Mouse (Mus musculus): ENCODE data around the gene Pole4. TPM values are rescaled to one million over a fixed set of nuclear protein-coding genes. Genes with fewer than 3 reads are reported as not detected.

Pole4 gene
- 91.8 and 95.3 TPM in 2 replicates for polyA plus RNA-seq (2016; fragmentation: Nextera tagmentation; extraction: Ambion mirVana)

- H3K4me1 ChIP-seq = peaks cover 6% of the 10 kb centered on the region
- DNase-seq (ENCODE audit: low spot score) = no peak
- WGBS = 81% methylated on average over 5 of the region's 5 CpGs
- no peak within 1 kb of the TSS for H3K27ac ChIP-seq (replicated peaks)
- H3K9me3 ChIP-seq = no peaks in the 10 kb centered on the region
- no peaks in the 10 kb centered on the region for H3K27me3 ChIP-seq (replicated peaks; ENCODE audit: low read depth, poor library complexity, severe bottlenecking)
- H3K36me3 ChIP-seq (replicated peaks) = no peaks in the 10 kb centered on the region
- no peak within 1 kb of the TSS for H3K4me3 ChIP-seq
Observed at GRCm38 (mm10) chr6:82705221-82705620, at the start of gene Pole4. Gene Pole4, minus strand, starts transcription at chr6:82705365.

GRCm38 (mm10) chr6:82754769-82755168 is 49.6 kb upstream of the Pole4 start:
- no peak for DNase-seq (ENCODE audit: low spot score)
- Histone ChIP-seq H3K27ac (replicated peaks) (no peak overlapping the region), H3K4me3 (no peak overlapping the region), H3K4me1 (no peaks in the 10 kb centered on the region), H3K9me3 (no peaks in the 10 kb centered on the region), H3K36me3 (replicated peaks) (peaks cover 84% of the 10 kb centered on the region), H3K27me3 (replicated peaks; ENCODE audit: low read depth, poor library complexity, severe bottlenecking) (no peaks in the 10 kb centered on the region)
- 94% methylated on average over 6 of the region's 6 CpGs for WGBS

GRCm38 (mm10) chr6:82753638-82754361 is 48.6 kb upstream of the Pole4 start:
- Histone ChIP-seq H3K4me1 (no peaks in the 10 kb centered on the region), H3K4me3 (no peak overlapping the region), H3K9me3 (no peaks in the 10 kb centered on the region), H3K27me3 (replicated peaks; ENCODE audit: low read depth, poor library complexity, severe bottlenecking) (no peaks in the 10 kb centered on the region), H3K27ac (replicated peaks) (no peak overlapping the region), H3K36me3 (replicated peaks) (peaks cover 82% of the 10 kb centered on the region)
- 88% methylated on average over 14 of the region's 14 CpGs for WGBS
- DNase-seq (ENCODE audit: low spot score) = no peak

GRCm38 (mm10) chr6:82753061-82753460 is 47.9 kb upstream of the Pole4 start:
- 82% methylated on average over 11 of the region's 11 CpGs for WGBS
- Histone ChIP-seq H3K9me3 (no peaks in the 10 kb centered on the region), H3K27ac (replicated peaks) (no peak overlapping the region), H3K36me3 (replicated peaks) (peaks cover 82% of the 10 kb centered on the region), H3K4me3 (no peak overlapping the region), H3K4me1 (no peaks in the 10 kb centered on the region), H3K27me3 (replicated peaks; ENCODE audit: low read depth, poor library complexity, severe bottlenecking) (no peaks in the 10 kb centered on the region)
- no peak for DNase-seq (ENCODE audit: low spot score)

- no peak overlapping the region for H3K4me3 ChIP-seq
- H3K27me3 ChIP-seq (replicated peaks; ENCODE audit: low read depth, poor library complexity, severe bottlenecking) = no peaks in the 10 kb centered on the region
- H3K36me3 ChIP-seq (replicated peaks) = peaks cover 78% of the 10 kb centered on the region
- no peaks in the 10 kb centered on the region for H3K4me1 ChIP-seq
- H3K27ac ChIP-seq (replicated peaks) = no peak overlapping the region
- no peak for DNase-seq (ENCODE audit: low spot score)
- 96% methylated on average over 7 of the region's 7 CpGs for WGBS
- no peaks in the 10 kb centered on the region for H3K9me3 ChIP-seq
Observed at GRCm38 (mm10) chr6:82751791-82752190, 46.6 kb upstream of the Pole4 start.

GRCm38 (mm10) chr6:82751031-82751430 is 45.9 kb upstream of the Pole4 start:
- Histone ChIP-seq H3K4me1 (no peaks in the 10 kb centered on the region), H3K4me3 (no peak overlapping the region), H3K27ac (replicated peaks) (no peak overlapping the region), H3K9me3 (no peaks in the 10 kb centered on the region), H3K36me3 (replicated peaks) (peaks cover 80% of the 10 kb centered on the region), H3K27me3 (replicated peaks; ENCODE audit: low read depth, poor library complexity, severe bottlenecking) (no peaks in the 10 kb centered on the region)
- WGBS = 91% methylated on average over 11 of the region's 11 CpGs
- DNase-seq (ENCODE audit: low spot score) = no peak

- no peaks in the 10 kb centered on the region for H3K4me1 ChIP-seq
- H3K4me3 ChIP-seq = no peak overlapping the region
- no peaks in the 10 kb centered on the region for H3K27me3 ChIP-seq (replicated peaks; ENCODE audit: low read depth, poor library complexity, severe bottlenecking)
- no peak overlapping the region for H3K27ac ChIP-seq (replicated peaks)
- WGBS = 57% methylated on average over 2 of the region's 2 CpGs
- no peaks in the 10 kb centered on the region for H3K9me3 ChIP-seq
- H3K36me3 ChIP-seq (replicated peaks) = peaks cover 75% of the 10 kb centered on the region
- no peak for DNase-seq (ENCODE audit: low spot score)
Observed at GRCm38 (mm10) chr6:82750063-82750462, 44.9 kb upstream of the Pole4 start.

GRCm38 (mm10) chr6:82748106-82748672 is 43.0 kb upstream of the Pole4 start:
- Histone ChIP-seq H3K4me3 (no peak overlapping the region), H3K9me3 (no peaks in the 10 kb centered on the region), H3K27ac (replicated peaks) (no peak overlapping the region), H3K4me1 (no peaks in the 10 kb centered on the region), H3K27me3 (replicated peaks; ENCODE audit: low read depth, poor library complexity, severe bottlenecking) (no peaks in the 10 kb centered on the region), H3K36me3 (replicated peaks) (peaks cover 80% of the 10 kb centered on the region)
- no peak for DNase-seq (ENCODE audit: low spot score)
- 93% methylated on average over 9 of the region's 9 CpGs for WGBS

- Histone ChIP-seq H3K4me1 (no peaks in the 10 kb centered on the region), H3K36me3 (replicated peaks) (peaks cover 88% of the 10 kb centered on the region), H3K27ac (replicated peaks) (no peak overlapping the region), H3K4me3 (no peak overlapping the region), H3K9me3 (no peaks in the 10 kb centered on the region), H3K27me3 (replicated peaks; ENCODE audit: low read depth, poor library complexity, severe bottlenecking) (no peaks in the 10 kb centered on the region)
- no peak for DNase-seq (ENCODE audit: low spot score)
- 83% methylated on average over 5 of the region's 5 CpGs for WGBS
Observed at GRCm38 (mm10) chr6:82747085-82747484, 41.9 kb upstream of the Pole4 start.

GRCm38 (mm10) chr6:82744553-82744952 is 39.4 kb upstream of the Pole4 start:
- H3K9me3 ChIP-seq = no peaks in the 10 kb centered on the region
- no peaks in the 10 kb centered on the region for H3K27me3 ChIP-seq (replicated peaks; ENCODE audit: low read depth, poor library complexity, severe bottlenecking)
- no peak overlapping the region for H3K27ac ChIP-seq (replicated peaks)
- no peaks in the 10 kb centered on the region for H3K4me1 ChIP-seq
- WGBS = 92% methylated on average over 9 of the region's 9 CpGs
- DNase-seq (ENCODE audit: low spot score) = no peak
- no peak overlapping the region for H3K4me3 ChIP-seq
- peaks cover 77% of the 10 kb centered on the region for H3K36me3 ChIP-seq (replicated peaks)

GRCm38 (mm10) chr6:82741518-82741880 is 36.3 kb upstream of the Pole4 start:
- no peaks in the 10 kb centered on the region for H3K4me1 ChIP-seq
- DNase-seq (ENCODE audit: low spot score) = no peak
- H3K36me3 ChIP-seq (replicated peaks) = peaks cover 83% of the 10 kb centered on the region
- WGBS = 83% methylated on average over 5 of the region's 5 CpGs
- H3K27me3 ChIP-seq (replicated peaks; ENCODE audit: low read depth, poor library complexity, severe bottlenecking) = no peaks in the 10 kb centered on the region
- H3K27ac ChIP-seq (replicated peaks) = no peak overlapping the region
- H3K4me3 ChIP-seq = no peak overlapping the region
- H3K9me3 ChIP-seq = no peaks in the 10 kb centered on the region

- H3K9me3 ChIP-seq = no peaks in the 10 kb centered on the region
- DNase-seq (ENCODE audit: low spot score) = no peak
- H3K36me3 ChIP-seq (replicated peaks) = peaks cover 83% of the 10 kb centered on the region
- H3K27ac ChIP-seq (replicated peaks) = no peak overlapping the region
- H3K4me3 ChIP-seq = no peak overlapping the region
- no peaks in the 10 kb centered on the region for H3K27me3 ChIP-seq (replicated peaks; ENCODE audit: low read depth, poor library complexity, severe bottlenecking)
- WGBS = 87% methylated on average over 8 of the region's 8 CpGs
- H3K4me1 ChIP-seq = no peaks in the 10 kb centered on the region
Observed at GRCm38 (mm10) chr6:82740868-82741517, 35.8 kb upstream of the Pole4 start.

- no peaks in the 10 kb centered on the region for H3K27me3 ChIP-seq (replicated peaks; ENCODE audit: low read depth, poor library complexity, severe bottlenecking)
- no peaks in the 10 kb centered on the region for H3K4me1 ChIP-seq
- 40% methylated on average over 6 of the region's 6 CpGs for WGBS
- peak; percentile 41 for DNase-seq (ENCODE audit: low spot score)
- peaks cover 87% of the 10 kb centered on the region for H3K36me3 ChIP-seq (replicated peaks)
- no peak overlapping the region for H3K4me3 ChIP-seq
- H3K9me3 ChIP-seq = no peaks in the 10 kb centered on the region
- H3K27ac ChIP-seq (replicated peaks) = no peak overlapping the region
Observed at GRCm38 (mm10) chr6:82740269-82740668, 35.1 kb upstream of the Pole4 start.

All from embryonic facial prominence, embryonic 10.5 days (tissue).